8 mouse cellular contexts compared by ENCODE assay signal in genomic region chr17:72997301-72997921, GRCm38 (mm10).
A peak's percentile ranks its signal among the peaks of the same experiment; 100 is the strongest.
DNase-seq lines count a peak whose midpoint lies in the region; ATAC-seq and TF ChIP-seq lines count a peak whose summit lies in the region.

No protein-coding gene starts in this region.

- TF ChIP-seq CTCF in lung, adult 2 months (IDR thresholded peaks at IDR 0.05; ENCODE audit: insufficient read depth, low read length) = no peak

- H3K4me2 ChIP-seq in limb, embryonic 15.5 days = no peak overlapping the region

- H3K4me3 ChIP-seq in limb, embryonic 15.5 days = no peak overlapping the region
- H3K4me3 ChIP-seq in lung, adult 2 months (replicated peaks; ENCODE audit: extremely low read depth, low read depth, low read length) = no peak overlapping the region

- DNase-seq in adrenal gland, postnatal 14 days = peak; percentile 15
- no peak for DNase-seq in adrenal gland, postnatal 36 days
- peak; percentile 33 for DNase-seq in thymus, postnatal 14 days
- DNase-seq in thymus, adult 18-20 months = no peak
- no peak for DNase-seq in testis, postnatal 10 days (ENCODE audit: low spot score)
- no peak for DNase-seq in lung, adult 2 months

- no peaks in the 10 kb centered on the region for H3K27me3 ChIP-seq in limb, embryonic 15.5 days

- H3K9me3 ChIP-seq in limb, embryonic 15.5 days = no peaks in the 10 kb centered on the region

- TF ChIP-seq POLR2A in lung, adult 2 months (IDR thresholded peaks at IDR 0.05; ENCODE audit: borderline replicate concordance, extremely low read depth, low read depth, low read length) = no peak

- no peaks in the 10 kb centered on the region for H3K36me3 ChIP-seq in limb, embryonic 15.5 days

- H3K9ac ChIP-seq in limb, embryonic 15.5 days = no peak overlapping the region

- H3K4me1 ChIP-seq in limb, embryonic 15.5 days = peaks cover 9% of the 10 kb centered on the region
- H3K4me1 ChIP-seq in lung, adult 2 months (ENCODE audit: control insufficient read depth, insufficient read depth, low read length) = 0 out of 2 replicates have a peak, but pooled peaks cover 2% of the 10 kb centered on the region

- H3K27ac ChIP-seq in limb, embryonic 15.5 days = no peak overlapping the region

- 15% methylated on average over 5 of the region's 5 CpGs for WGBS in limb, embryonic 15.5 days
- WGBS in lung, adult 2 months = 39% methylated on average over 5 of the region's 5 CpGs

- ATAC-seq in limb, embryonic 15.5 days (ENCODE audit: insufficient number of reproducible peaks, low FRiP score, low TSS enrichment, low read depth) = 0 out of 2 replicates have a peak, but pooled peaks have one; percentile 44
- no peak for ATAC-seq in activated CD4-positive, CD25-positive, alpha-beta regulatory T cell, adult 4 months

Comparison
In these comparisons a context has a peak if more than half of its experiments do, and no peak if none do; other contexts are left out.
1. DNase-seq: peak in adrenal gland, postnatal 14 days (single experiment) and thymus, postnatal 14 days (single experiment); none in adrenal gland, postnatal 36 days (0 of 2), thymus, adult 18-20 months (0 of 2), testis, postnatal 10 days (single experiment) and lung, adult 2 months (single experiment).